ENCODE assay signal across 10 mouse cellular contexts in the genomic region with DNA sequence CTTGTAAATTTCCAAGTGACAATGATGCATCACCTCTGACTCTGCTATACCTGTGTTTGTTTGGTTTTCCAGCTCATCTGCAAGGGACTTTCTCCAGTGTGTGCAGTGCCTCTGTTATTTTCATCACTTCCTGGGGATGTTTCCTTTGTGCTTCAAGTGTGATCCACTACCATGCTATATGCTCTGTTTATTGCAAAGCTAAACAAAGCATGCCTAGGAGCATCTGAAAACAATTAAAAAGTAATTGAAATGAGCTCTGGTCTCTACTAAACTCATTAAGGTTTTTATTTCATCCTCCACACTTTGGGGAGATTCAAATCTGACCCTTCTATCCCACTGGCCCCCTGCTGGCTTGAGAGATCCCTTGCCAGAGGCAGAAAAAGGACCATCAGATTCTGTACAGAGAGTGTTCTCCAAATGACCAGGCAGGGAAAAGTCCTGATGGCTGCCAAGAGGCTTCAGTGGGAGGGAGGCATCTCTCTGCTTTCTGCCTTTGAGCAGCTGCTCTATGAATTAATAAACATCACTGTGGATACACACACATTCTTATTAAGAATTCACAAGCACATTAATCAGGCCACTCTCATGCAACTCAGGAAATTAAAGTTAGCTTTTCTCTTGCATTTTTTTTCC. TPM values are rescaled to one million over a fixed set of nuclear protein-coding genes. Genes with fewer than 3 reads are reported as not detected.
DNase-seq lines count a peak whose midpoint lies in the region; ATAC-seq and TF ChIP-seq lines count a peak whose summit lies in the region.
"Had no signal": no experiment of that assay in that cellular context is flagged by ENCODE, and none has a peak within 500 bp of the region (broad histone marks: within the 10 kb centered on the region; RNA-seq: fewer than 3 reads in every experiment).

No protein-coding gene starts in this region.

- H3K27ac ChIP-seq in limb, embryonic 14.5 days (replicated peaks; ENCODE audit: low read depth, low read length), result no peak overlapping the region
- H3K27ac ChIP-seq: lung, embryonic 15.5 days had no signal

- no peak for TF ChIP-seq POLR2A in limb, embryonic 14.5 days (IDR thresholded peaks at IDR 0.05; ENCODE audit: borderline replicate concordance, extremely low read depth, insufficient read depth, insufficient read length)

- peak; percentile 27 for DNase-seq in Muller cell, postnatal 12 days (ENCODE audit: inconsistent ontology term)
- peak; percentile 8 for DNase-seq in ZHBTc4 (ENCODE audit: low read depth, low spot score)
- peak; percentile 26 for DNase-seq in embryo, embryonic 10.5 days (ENCODE audit: low spot score)
- DNase-seq in limb, embryonic 14.5 days (ENCODE audit: low spot score), result no peak
- DNase-seq in natural killer cell, adult 2 months (ENCODE audit: low spot score in 2 of 2), result no peak
- no peak for DNase-seq in adrenal gland, postnatal 25 days
- DNase-seq in lung, postnatal 25 days (ENCODE audit: low spot score), result no peak
- DNase-seq: gastrocnemius, postnatal 36 days; heart, postnatal 36 days had no signal

- H3K4me3 ChIP-seq in limb, embryonic 14.5 days (replicated peaks; ENCODE audit: low read length), result no peak overlapping the region
- H3K4me3 ChIP-seq: lung, embryonic 15.5 days had no signal

- no peaks in the 10 kb centered on the region for H3K27me3 ChIP-seq in limb, embryonic 14.5 days (ENCODE audit: control insufficient read depth, insufficient read depth, low read length)
- H3K27me3 ChIP-seq: lung, embryonic 15.5 days had no signal

- no peak overlapping the region for H3K9ac ChIP-seq in limb, embryonic 14.5 days (ENCODE audit: low read depth, low read length, severe bottlenecking)
- H3K9ac ChIP-seq: lung, embryonic 15.5 days had no signal

- no peaks in the 10 kb centered on the region for H3K9me3 ChIP-seq in limb, embryonic 14.5 days (ENCODE audit: control insufficient read depth, low read length)
- H3K9me3 ChIP-seq: lung, embryonic 15.5 days had no signal

- H3K36me3 ChIP-seq in limb, embryonic 14.5 days (ENCODE audit: control insufficient read depth, insufficient read depth, low read length), result no peaks in the 10 kb centered on the region
- H3K36me3 ChIP-seq: lung, embryonic 15.5 days had no signal

- ATAC-seq in limb, embryonic 14.5 days (ENCODE audit: low FRiP score, low read depth), result 0 out of 2 replicates have a peak, but pooled peaks have one; percentile 34

- no peaks in the 10 kb centered on the region for H3K4me1 ChIP-seq in limb, embryonic 14.5 days (ENCODE audit: control insufficient read depth, insufficient read depth, low read length)
- H3K4me1 ChIP-seq: lung, embryonic 15.5 days had no signal

- H3K4me2 ChIP-seq in limb, embryonic 14.5 days (replicated peaks; ENCODE audit: low read depth, low read length, severe bottlenecking), result no peak overlapping the region
- H3K4me2 ChIP-seq: lung, embryonic 15.5 days had no signal

RNA-seq across cellular contexts. Expression of a gene that starts 57.0 kb away (rescaled TPM):
- 0.49 and 0.60 TPM in 2 replicates for polyA plus RNA-seq in limb, embryonic 14.5 days (2012; rRNA removed)
- 2.5 and 3.2 TPM in 2 replicates for polyA plus RNA-seq in limb, embryonic 14.5 days (2014; fragmentation: Nextera tagmentation; extraction: Ambion mirVana)
- 8.9 and 13.9 TPM in 2 replicates for total RNA-seq in adrenal gland, postnatal 25 days (2021)

Comparison
In these comparisons a context has a peak if more than half of its experiments do, and no peak if none do; other contexts are left out.
1. DNase-seq: peak in Muller cell, postnatal 12 days (single experiment), ZHBTc4 (single experiment) and embryo, embryonic 10.5 days (single experiment); none in limb, embryonic 14.5 days (single experiment), natural killer cell, adult 2 months (0 of 2), adrenal gland, postnatal 25 days (single experiment) and lung, postnatal 25 days (single experiment).